Mouse (Mus musculus): ENCODE data around the gene Methig1. TPM values are rescaled to one million over a fixed set of nuclear protein-coding genes. Genes with fewer than 3 reads are reported as not detected.
"Not testable (repeated sequence)": the region's sequence is repeated elsewhere in the genome, so short reads cannot be mapped to it uniquely, and the experiment has no call there.

The Methig1 gene
- polyA plus RNA-seq, 1 experiment from 2014 or later = not detected

DNA sequence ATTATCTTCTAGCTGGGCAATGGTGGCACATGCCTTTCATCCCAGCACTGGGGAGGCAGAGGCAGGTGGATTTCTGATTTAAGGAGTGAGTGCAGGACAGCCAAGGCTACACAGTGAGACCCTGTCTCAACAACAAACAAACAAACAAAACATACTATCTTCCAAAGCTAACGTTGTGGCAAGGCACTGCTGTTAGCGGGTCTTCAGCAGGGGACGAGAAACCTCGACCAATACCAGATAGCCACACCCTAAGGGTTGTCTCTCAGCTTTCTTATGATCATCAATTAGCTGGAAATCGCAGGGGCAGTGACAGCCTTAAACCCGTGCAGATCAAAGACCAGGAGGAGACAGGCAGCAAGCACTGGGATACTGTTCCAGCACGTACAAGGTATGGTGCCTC lies 11.3 kb downstream of the Methig1 start, which contains the start of gene Higd1c:
Higd1c (plus strand) TSS at position 301 of the 400 bp plus-strand sequence.
- no peak for ATAC-seq
- H3K4me3 ChIP-seq (replicated peaks; ENCODE audit: low read length) = no peak within 1 kb of the TSS
- H3K9me3 ChIP-seq (ENCODE audit: control insufficient read depth, low read length) = no peaks in the 10 kb centered on the region
- no peaks in the 10 kb centered on the region for H3K36me3 ChIP-seq (ENCODE audit: control insufficient read depth, insufficient read depth)
- WGBS = 76% methylated on average over 7 of the region's 7 CpGs
- no peak within 1 kb of the TSS for H3K27ac ChIP-seq (ENCODE audit: low read length)
- H3K27me3 ChIP-seq (replicated peaks; ENCODE audit: control insufficient read depth, insufficient read depth, low read length) = no peaks in the 10 kb centered on the region
- no peaks in the 10 kb centered on the region for H3K4me1 ChIP-seq (replicated peaks; ENCODE audit: control insufficient read depth, insufficient read depth, low read length)
- H3K4me2 ChIP-seq (ENCODE audit: low read length) = no peak within 1 kb of the TSS
- H3K9ac ChIP-seq (replicated peaks; ENCODE audit: low read depth, low read length) = no peak within 1 kb of the TSS

GRCm38 (mm10) chr15:100365967-100366366 lies 13.0 kb downstream of the Methig1 start:
- not testable (repeated sequence) for H3K4me2 ChIP-seq (ENCODE audit: low read length); H3K4me3 ChIP-seq (replicated peaks; ENCODE audit: low read length); H3K36me3 ChIP-seq (ENCODE audit: control insufficient read depth, insufficient read depth); H3K9me3 ChIP-seq (ENCODE audit: control insufficient read depth, low read length); ATAC-seq; H3K27ac ChIP-seq (ENCODE audit: low read length); H3K27me3 ChIP-seq (replicated peaks; ENCODE audit: control insufficient read depth, insufficient read depth, low read length); H3K4me1 ChIP-seq (replicated peaks; ENCODE audit: control insufficient read depth, insufficient read depth, low read length); H3K9ac ChIP-seq (replicated peaks; ENCODE audit: low read depth, low read length)
- 57% methylated on average over 7 of the region's 9 CpGs for WGBS

GRCm38 (mm10) chr15:100367119-100367518 lies 14.2 kb downstream of the Methig1 start:
- WGBS = 88% methylated on average over 7 of the region's 7 CpGs
- Histone ChIP-seq H3K27ac (ENCODE audit: low read length) (no peak overlapping the region), H3K36me3 (ENCODE audit: control insufficient read depth, insufficient read depth) (no peaks in the 10 kb centered on the region), H3K4me1 (replicated peaks; ENCODE audit: control insufficient read depth, insufficient read depth, low read length) (no peaks in the 10 kb centered on the region), H3K9me3 (ENCODE audit: control insufficient read depth, low read length) (no peaks in the 10 kb centered on the region), H3K4me3 (replicated peaks; ENCODE audit: low read length) (no peak overlapping the region), H3K27me3 (replicated peaks; ENCODE audit: control insufficient read depth, insufficient read depth, low read length) (no peaks in the 10 kb centered on the region), H3K4me2 (ENCODE audit: low read length) (no peak overlapping the region), H3K9ac (replicated peaks; ENCODE audit: low read depth, low read length) (no peak overlapping the region)
- ATAC-seq = no peak

DNA sequence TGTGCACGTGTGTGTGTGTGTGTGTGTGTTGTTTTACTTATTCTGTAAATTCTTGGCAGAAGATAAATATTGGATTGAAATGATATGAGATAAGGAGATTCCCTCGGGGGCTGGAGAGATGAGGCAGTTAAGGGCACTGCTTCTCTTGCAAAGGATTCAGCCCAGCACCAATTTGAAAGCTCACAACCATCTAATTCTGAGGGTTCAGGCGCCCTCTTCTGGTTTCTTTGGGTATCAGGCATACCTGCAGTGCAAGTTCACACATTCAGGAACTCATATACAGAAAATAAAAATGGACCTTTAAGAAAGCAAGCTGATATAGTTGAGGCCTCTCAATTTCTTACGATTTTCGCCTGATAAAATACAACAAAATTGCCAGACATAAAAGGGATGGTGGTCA lies 22.1 kb downstream of the Methig1 start:
- WGBS = 38% methylated on average over 5 of the region's 5 CpGs
- H3K4me2 ChIP-seq (ENCODE audit: low read length) = no peak overlapping the region
- no peaks in the 10 kb centered on the region for H3K4me1 ChIP-seq (replicated peaks; ENCODE audit: control insufficient read depth, insufficient read depth, low read length)
- no peaks in the 10 kb centered on the region for H3K27me3 ChIP-seq (replicated peaks; ENCODE audit: control insufficient read depth, insufficient read depth, low read length)
- no peak overlapping the region for H3K27ac ChIP-seq (ENCODE audit: low read length)
- no peaks in the 10 kb centered on the region for H3K9me3 ChIP-seq (ENCODE audit: control insufficient read depth, low read length)
- H3K4me3 ChIP-seq (replicated peaks; ENCODE audit: low read length) = no peak overlapping the region
- H3K36me3 ChIP-seq (ENCODE audit: control insufficient read depth, insufficient read depth) = no peaks in the 10 kb centered on the region
- no peak for ATAC-seq
- no peak overlapping the region for H3K9ac ChIP-seq (replicated peaks; ENCODE audit: low read depth, low read length)

- H3K4me3 ChIP-seq (replicated peaks; ENCODE audit: low read length); H3K27ac ChIP-seq (ENCODE audit: low read length); H3K36me3 ChIP-seq (ENCODE audit: control insufficient read depth, insufficient read depth); H3K4me1 ChIP-seq (replicated peaks; ENCODE audit: control insufficient read depth, insufficient read depth, low read length); H3K27me3 ChIP-seq (replicated peaks; ENCODE audit: control insufficient read depth, insufficient read depth, low read length); H3K4me2 ChIP-seq (ENCODE audit: low read length); H3K9me3 ChIP-seq (ENCODE audit: control insufficient read depth, low read length); H3K9ac ChIP-seq (replicated peaks; ENCODE audit: low read depth, low read length): not testable (repeated sequence)
- 17% methylated on average over 3 of the region's 9 CpGs for WGBS
- ATAC-seq = peak; percentile 62; the same call in 1 of the 2 replicates
Observed at GRCm38 (mm10) chr15:100377847-100378505, 25.0 kb downstream of the Methig1 start.

GRCm38 (mm10) chr15:100379658-100380057 lies 26.7 kb downstream of the Methig1 start:
- no peak overlapping the region for H3K27ac ChIP-seq (ENCODE audit: low read length)
- ATAC-seq = no peak
- no peak overlapping the region for H3K4me2 ChIP-seq (ENCODE audit: low read length)
- no peak overlapping the region for H3K9ac ChIP-seq (replicated peaks; ENCODE audit: low read depth, low read length)
- WGBS = 91% methylated on average over 8 of the region's 8 CpGs
- H3K36me3 ChIP-seq (ENCODE audit: control insufficient read depth, insufficient read depth) = no peaks in the 10 kb centered on the region
- H3K4me1 ChIP-seq (replicated peaks; ENCODE audit: control insufficient read depth, insufficient read depth, low read length) = no peaks in the 10 kb centered on the region
- H3K9me3 ChIP-seq (ENCODE audit: control insufficient read depth, low read length) = no peaks in the 10 kb centered on the region
- no peak overlapping the region for H3K4me3 ChIP-seq (replicated peaks; ENCODE audit: low read length)
- no peaks in the 10 kb centered on the region for H3K27me3 ChIP-seq (replicated peaks; ENCODE audit: control insufficient read depth, insufficient read depth, low read length)

DNA sequence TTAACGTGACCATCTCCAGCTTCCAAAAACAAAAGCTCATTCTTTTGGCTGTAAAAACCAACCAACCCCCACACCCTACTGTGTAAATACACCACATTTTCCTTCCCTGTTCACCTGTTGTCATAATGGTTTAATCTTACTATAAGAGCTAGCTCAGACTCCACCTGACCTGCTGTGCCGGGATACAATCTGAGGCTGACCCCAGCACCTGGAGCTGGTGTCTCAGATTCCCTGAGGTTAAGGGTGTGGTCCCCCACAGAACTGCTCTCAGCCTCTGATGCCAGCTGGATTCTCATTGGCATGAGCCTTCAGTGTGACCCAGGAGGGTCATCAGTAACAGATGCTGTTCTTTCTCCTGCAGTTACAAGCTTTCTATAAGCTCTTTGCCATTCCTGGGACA lies 27.2 kb downstream of the Methig1 start:
- Histone ChIP-seq H3K4me3 (replicated peaks; ENCODE audit: low read length) (no peak overlapping the region), H3K9ac (replicated peaks; ENCODE audit: low read depth, low read length) (no peak overlapping the region), H3K36me3 (ENCODE audit: control insufficient read depth, insufficient read depth) (no peaks in the 10 kb centered on the region), H3K4me2 (ENCODE audit: low read length) (no peak overlapping the region), H3K27me3 (replicated peaks; ENCODE audit: control insufficient read depth, insufficient read depth, low read length) (no peaks in the 10 kb centered on the region), H3K27ac (ENCODE audit: low read length) (no peak overlapping the region), H3K9me3 (ENCODE audit: control insufficient read depth, low read length) (no peaks in the 10 kb centered on the region), H3K4me1 (replicated peaks; ENCODE audit: control insufficient read depth, insufficient read depth, low read length) (no peaks in the 10 kb centered on the region)
- no peak for ATAC-seq
- 75% methylated on average over 2 of the region's 2 CpGs for WGBS

- Histone ChIP-seq H3K27ac (ENCODE audit: low read length) (no peak overlapping the region), H3K4me2 (ENCODE audit: low read length) (no peak overlapping the region), H3K4me3 (replicated peaks; ENCODE audit: low read length) (no peak overlapping the region), H3K27me3 (replicated peaks; ENCODE audit: control insufficient read depth, insufficient read depth, low read length) (no peaks in the 10 kb centered on the region), H3K9ac (replicated peaks; ENCODE audit: low read depth, low read length) (no peak overlapping the region), H3K9me3 (ENCODE audit: control insufficient read depth, low read length) (no peaks in the 10 kb centered on the region), H3K36me3 (ENCODE audit: control insufficient read depth, insufficient read depth) (no peaks in the 10 kb centered on the region), H3K4me1 (replicated peaks; ENCODE audit: control insufficient read depth, insufficient read depth, low read length) (no peaks in the 10 kb centered on the region)
- 91% methylated on average over 9 of the region's 9 CpGs for WGBS
- ATAC-seq = no peak
Observed at GRCm38 (mm10) chr15:100385705-100386104, 32.8 kb downstream of the Methig1 start.

DNA sequence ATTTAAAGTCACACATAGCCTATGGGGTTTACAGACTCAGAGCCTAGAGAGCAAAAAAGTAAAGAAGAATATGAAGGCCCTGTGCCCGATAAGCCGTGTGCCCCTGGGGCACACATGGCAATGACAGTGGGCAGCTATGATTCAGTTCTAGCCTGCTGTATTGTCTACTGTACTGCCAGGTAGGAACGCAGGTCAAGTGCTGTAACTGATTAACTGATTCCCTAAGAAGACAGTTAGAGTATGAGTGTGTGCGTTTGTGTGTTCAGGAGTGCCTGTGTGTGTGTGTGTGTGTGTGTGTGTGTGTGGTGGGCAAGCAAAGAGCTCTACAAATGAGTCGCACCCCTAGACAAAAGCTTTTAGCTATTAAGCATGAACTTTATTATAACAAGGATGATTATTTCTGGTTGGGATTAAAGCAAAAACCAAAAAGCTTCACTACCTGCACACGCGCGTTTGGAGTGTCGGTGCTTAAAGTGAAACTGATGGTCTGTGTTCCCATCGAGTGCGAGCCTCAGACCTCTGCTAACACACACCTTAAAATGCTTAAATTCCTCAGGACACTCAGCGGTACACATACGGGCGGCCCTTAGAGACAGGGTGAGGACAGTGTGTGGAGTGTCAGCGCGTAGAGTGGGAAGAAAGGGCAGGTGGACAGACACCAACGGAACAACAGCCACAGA lies 34.7 kb downstream of the Methig1 start:
- Histone ChIP-seq H3K4me3 (replicated peaks; ENCODE audit: low read length) (no peak overlapping the region), H3K4me1 (replicated peaks; ENCODE audit: control insufficient read depth, insufficient read depth, low read length) (no peaks in the 10 kb centered on the region), H3K9me3 (ENCODE audit: control insufficient read depth, low read length) (no peaks in the 10 kb centered on the region), H3K9ac (replicated peaks; ENCODE audit: low read depth, low read length) (no peak overlapping the region), H3K4me2 (ENCODE audit: low read length) (no peak overlapping the region), H3K27ac (ENCODE audit: low read length) (no peak overlapping the region), H3K36me3 (ENCODE audit: control insufficient read depth, insufficient read depth) (no peaks in the 10 kb centered on the region), H3K27me3 (replicated peaks; ENCODE audit: control insufficient read depth, insufficient read depth, low read length) (no peaks in the 10 kb centered on the region)
- no peak for ATAC-seq
- 93% methylated on average over 17 of the region's 17 CpGs for WGBS
